Mouse (Mus musculus): Measurements from ENCODE around the gene Mccc2. TPM values are rescaled to one million over a fixed set of nuclear protein-coding genes. Genes with fewer than 3 reads are reported as not detected.

Gene Mccc2
- polyA plus RNA-seq, 1 experiment from 2014 or later: 20.3 TPM

DNA sequence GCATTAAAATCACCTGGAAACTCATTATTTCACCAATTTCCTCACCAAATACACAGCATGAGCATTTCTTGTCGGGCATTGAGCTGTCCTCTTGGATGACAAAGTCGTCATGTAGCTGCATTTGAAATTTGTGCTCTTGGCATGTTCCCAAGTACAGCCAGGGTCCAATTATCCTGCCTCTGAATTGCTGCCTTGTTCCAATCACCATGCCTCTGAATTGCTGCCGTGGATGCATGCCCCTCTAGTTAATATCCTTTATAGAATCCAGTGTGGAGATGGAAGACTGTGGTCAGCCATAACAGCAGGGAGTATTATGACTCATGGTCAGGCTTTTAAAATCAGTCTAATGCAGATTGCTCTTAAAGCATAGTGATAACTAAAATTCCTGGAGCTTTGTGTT lies 77.7 kb downstream of the Mccc2 start:
- no peak overlapping the region for H3K4me2 ChIP-seq
- no peaks in the 10 kb centered on the region for H3K27me3 ChIP-seq (replicated peaks)
- H3K36me3 ChIP-seq: no peaks in the 10 kb centered on the region
- no peak overlapping the region for H3K4me3 ChIP-seq
- H3K9me3 ChIP-seq (replicated peaks): no peaks in the 10 kb centered on the region
- no peaks in the 10 kb centered on the region for H3K4me1 ChIP-seq
- no peak overlapping the region for H3K27ac ChIP-seq
- no peak overlapping the region for H3K9ac ChIP-seq
- no peak for ATAC-seq
- 56% methylated on average over 3 of the region's 3 CpGs for WGBS (ENCODE audit: insufficient replicate concordance)

DNA sequence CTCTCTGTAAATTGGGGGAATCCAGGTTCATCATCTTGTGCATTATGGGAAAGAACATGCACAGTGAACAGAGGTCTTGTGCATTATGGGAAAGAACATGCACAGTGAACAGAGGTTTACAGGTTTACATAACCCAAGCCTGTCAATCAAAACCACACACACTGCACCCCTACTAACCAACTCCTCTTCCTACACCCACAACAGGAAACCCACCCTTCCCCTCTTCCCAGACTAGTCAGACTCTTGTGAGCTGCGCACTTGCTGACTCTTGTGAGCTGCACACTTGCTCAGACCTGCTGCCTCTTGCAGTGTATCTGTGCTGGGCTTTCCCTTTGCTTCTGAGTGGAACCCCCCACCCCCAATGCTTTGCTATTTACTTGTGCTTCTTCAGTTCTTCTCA lies 83.0 kb downstream of the Mccc2 start:
- Histone ChIP-seq H3K27me3 (replicated peaks) (no peaks in the 10 kb centered on the region), H3K36me3 (no peaks in the 10 kb centered on the region), H3K4me3 (no peak overlapping the region), H3K4me2 (no peak overlapping the region), H3K27ac (no peak overlapping the region), H3K9ac (no peak overlapping the region), H3K9me3 (replicated peaks) (no peaks in the 10 kb centered on the region), H3K4me1 (no peaks in the 10 kb centered on the region)
- no peak for ATAC-seq
- 21% methylated on average over 1 of the region's 1 CpGs for WGBS (ENCODE audit: insufficient replicate concordance)

DNA sequence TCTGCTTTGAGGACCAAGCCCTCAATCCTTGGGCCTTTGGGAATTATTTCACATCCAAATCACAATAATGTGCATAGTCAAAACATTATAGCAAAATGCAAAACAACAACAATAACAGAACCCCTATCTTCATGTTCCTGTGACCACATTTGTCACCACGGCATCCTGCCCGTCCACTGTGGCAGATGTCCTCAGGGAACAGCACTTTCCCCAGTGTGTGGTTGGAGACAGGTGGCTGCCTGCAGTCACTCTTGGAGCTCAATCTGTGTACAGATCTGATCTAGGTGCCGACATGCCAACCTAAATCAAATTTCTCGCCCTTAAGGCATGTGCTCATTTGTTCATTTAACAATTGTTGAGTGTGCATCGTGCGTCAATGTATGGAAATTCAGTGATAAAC lies 83.9 kb downstream of the Mccc2 start:
- Histone ChIP-seq H3K36me3 (no peaks in the 10 kb centered on the region), H3K4me1 (no peaks in the 10 kb centered on the region), H3K9ac (no peak overlapping the region), H3K27ac (no peak overlapping the region), H3K4me3 (no peak overlapping the region), H3K4me2 (no peak overlapping the region), H3K9me3 (replicated peaks) (no peaks in the 10 kb centered on the region), H3K27me3 (replicated peaks) (no peaks in the 10 kb centered on the region)
- no peak for ATAC-seq
- 74% methylated on average over 6 of the region's 6 CpGs for WGBS (ENCODE audit: insufficient replicate concordance)

DNA sequence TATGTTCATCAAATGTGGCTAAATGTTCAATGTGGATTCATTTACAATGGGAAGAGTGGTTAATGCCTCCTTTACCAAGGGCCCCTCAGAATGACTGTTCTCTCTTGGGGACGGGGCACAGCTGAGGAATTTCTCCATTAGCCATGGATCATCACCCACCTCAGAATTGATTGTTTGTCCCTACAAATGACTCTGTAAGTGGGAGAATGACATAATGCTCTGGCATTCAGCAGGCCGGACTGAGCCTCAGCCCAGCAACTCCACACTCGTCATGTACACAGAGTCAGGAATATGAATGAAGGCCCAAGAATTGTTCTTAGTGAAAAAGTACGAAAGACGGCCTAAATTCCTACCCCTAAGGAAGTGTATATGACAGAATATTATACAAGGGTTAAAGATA lies 89.2 kb downstream of the Mccc2 start:
- Histone ChIP-seq H3K4me3 (no peak overlapping the region), H3K36me3 (no peaks in the 10 kb centered on the region), H3K4me1 (no peaks in the 10 kb centered on the region), H3K27ac (no peak overlapping the region), H3K9ac (no peak overlapping the region), H3K27me3 (replicated peaks) (no peaks in the 10 kb centered on the region), H3K9me3 (replicated peaks) (no peaks in the 10 kb centered on the region), H3K4me2 (no peak overlapping the region)
- 78% methylated on average over 5 of the region's 5 CpGs for WGBS (ENCODE audit: insufficient replicate concordance)
- ATAC-seq: no peak

GRCm38 (mm10) chr13:99915632-99916031 lies 99.8 kb downstream of the Mccc2 start:
- Histone ChIP-seq H3K36me3 (no peaks in the 10 kb centered on the region), H3K4me1 (no peaks in the 10 kb centered on the region), H3K4me2 (no peak overlapping the region), H3K9me3 (replicated peaks) (no peaks in the 10 kb centered on the region), H3K27ac (no peak overlapping the region), H3K9ac (no peak overlapping the region), H3K4me3 (no peak overlapping the region), H3K27me3 (replicated peaks) (no peaks in the 10 kb centered on the region)
- ATAC-seq: no peak
- WGBS (ENCODE audit: insufficient replicate concordance): 69% methylated on average over 5 of the region's 5 CpGs

DNA sequence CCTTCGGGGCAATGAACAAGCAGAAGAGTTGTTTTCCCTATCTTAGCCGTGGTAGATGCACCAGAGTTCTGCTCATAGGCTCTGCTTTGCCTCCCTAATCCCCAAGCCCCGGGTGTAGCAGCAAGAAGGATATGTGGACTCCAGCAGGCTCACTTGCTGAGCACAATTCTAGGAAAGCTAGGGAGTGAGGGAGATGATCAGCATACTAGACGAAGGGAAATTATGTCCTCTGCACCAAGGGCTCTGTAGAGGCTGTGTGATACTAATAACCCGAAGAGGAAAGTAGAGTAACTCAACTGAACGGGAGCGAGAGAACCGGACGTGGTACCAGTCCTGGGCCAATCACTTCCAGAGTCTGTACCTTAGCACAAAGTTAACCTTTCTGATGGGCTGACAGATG lies 114.5 kb downstream of the Mccc2 start, which contains the start of gene Cartpt:
Gene Cartpt (minus strand): TSS at position 127 of the 400 bp plus-strand sequence.
- H3K36me3 ChIP-seq: no peaks in the 10 kb centered on the region
- no peak within 1 kb of the TSS for H3K4me2 ChIP-seq
- WGBS (ENCODE audit: insufficient replicate concordance): 43% methylated on average over 9 of the region's 9 CpGs
- peaks cover 41% of the 10 kb centered on the region for H3K27me3 ChIP-seq (replicated peaks)
- no peak within 1 kb of the TSS for H3K27ac ChIP-seq
- no peak for ATAC-seq
- H3K9ac ChIP-seq: no peak within 1 kb of the TSS
- H3K9me3 ChIP-seq (replicated peaks): no peaks in the 10 kb centered on the region
- no peak within 1 kb of the TSS for H3K4me3 ChIP-seq
- no peaks in the 10 kb centered on the region for H3K4me1 ChIP-seq

- WGBS (ENCODE audit: insufficient replicate concordance): 4% methylated on average over 30 of the region's 30 CpGs
- ATAC-seq: no peak
- Histone ChIP-seq H3K27ac (no peak overlapping the region), H3K4me1 (no peaks in the 10 kb centered on the region), H3K9me3 (replicated peaks) (no peaks in the 10 kb centered on the region), H3K4me3 (no peak overlapping the region), H3K9ac (no peak overlapping the region), H3K36me3 (no peaks in the 10 kb centered on the region), H3K27me3 (replicated peaks) (peaks cover 41% of the 10 kb centered on the region), H3K4me2 (no peak overlapping the region)
These were observed 114.9 kb downstream of the Mccc2 start for GRCm38 (mm10) chr13:99900557-99900892.

- Histone ChIP-seq H3K27ac (no peak overlapping the region), H3K9me3 (replicated peaks) (no peaks in the 10 kb centered on the region), H3K36me3 (no peaks in the 10 kb centered on the region), H3K4me3 (no peak overlapping the region), H3K4me2 (no peak overlapping the region), H3K4me1 (no peaks in the 10 kb centered on the region), H3K27me3 (replicated peaks) (peaks cover 41% of the 10 kb centered on the region), H3K9ac (no peak overlapping the region)
- no peak for ATAC-seq
- 13% methylated on average over 38 of the region's 38 CpGs for WGBS (ENCODE audit: insufficient replicate concordance)
These were observed 115.5 kb downstream of the Mccc2 start for GRCm38 (mm10) chr13:99899670-99900556.

DNA sequence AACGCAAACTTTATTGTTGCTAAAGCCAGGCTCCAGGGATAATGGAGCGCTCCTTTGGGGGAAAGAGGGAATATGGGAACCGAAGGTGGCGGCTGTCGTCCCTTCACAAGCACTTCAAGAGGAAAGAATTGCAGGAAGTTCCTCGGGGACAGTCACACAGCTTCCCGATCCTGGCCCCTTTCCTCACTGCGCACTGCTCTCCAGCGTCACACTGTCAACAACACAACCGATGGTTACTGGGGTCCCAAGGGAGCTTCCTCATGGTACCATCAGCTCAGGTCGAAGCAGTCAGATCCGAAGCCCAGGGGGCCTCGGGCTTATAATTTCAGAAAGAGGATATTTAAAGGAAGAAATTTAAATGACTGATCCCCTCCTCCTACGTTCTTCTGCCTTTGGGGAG lies 116.6 kb downstream of the Mccc2 start:
- H3K4me3 ChIP-seq: no peak overlapping the region
- no peaks in the 10 kb centered on the region for H3K4me1 ChIP-seq
- WGBS (ENCODE audit: insufficient replicate concordance): 21% methylated on average over 14 of the region's 14 CpGs
- ATAC-seq: no peak
- H3K4me2 ChIP-seq: no peak overlapping the region
- no peak overlapping the region for H3K27ac ChIP-seq
- H3K36me3 ChIP-seq: no peaks in the 10 kb centered on the region
- H3K9me3 ChIP-seq (replicated peaks): no peaks in the 10 kb centered on the region
- H3K27me3 ChIP-seq (replicated peaks): peaks cover 41% of the 10 kb centered on the region
- H3K9ac ChIP-seq: no peak overlapping the region

Other genes starting within 250 kb of the Mccc2 start
- gene Cartpt, start 114.5 kb downstream of the Mccc2 start, polyA plus RNA-seq (2016; fragmentation: Nextera tagmentation; extraction: Ambion mirVana): 0.35 TPM in 1 of 2 replicates, not detected in the other
- gene Bdp1, start 88.4 kb upstream of the Mccc2 start, polyA plus RNA-seq (2016; fragmentation: Nextera tagmentation; extraction: Ambion mirVana): 24.9 and 25.0 TPM in 2 replicates
- gene Serf1, start 92.4 kb upstream of the Mccc2 start, polyA plus RNA-seq (2016; fragmentation: Nextera tagmentation; extraction: Ambion mirVana): 31.5 and 33.7 TPM in 2 replicates
- gene Smn1, start 109.2 kb upstream of the Mccc2 start, polyA plus RNA-seq (2016; fragmentation: Nextera tagmentation; extraction: Ambion mirVana): 39.1 and 41.0 TPM in 2 replicates
- 1.3 and 1.5 TPM in 2 replicates for gene Naip2, start 186.5 kb upstream of the Mccc2 start, polyA plus RNA-seq (2016; fragmentation: Nextera tagmentation; extraction: Ambion mirVana)
- gene Naip5, start 230.7 kb upstream of the Mccc2 start, polyA plus RNA-seq (2016; fragmentation: Nextera tagmentation; extraction: Ambion mirVana): 0.42 and 0.69 TPM in 2 replicates

Measured in liver, embryonic 12.5 days (tissue).